Mouse (Mus musculus): ENCODE measurements around the gene Prima1.

Gene Prima1

DNA sequence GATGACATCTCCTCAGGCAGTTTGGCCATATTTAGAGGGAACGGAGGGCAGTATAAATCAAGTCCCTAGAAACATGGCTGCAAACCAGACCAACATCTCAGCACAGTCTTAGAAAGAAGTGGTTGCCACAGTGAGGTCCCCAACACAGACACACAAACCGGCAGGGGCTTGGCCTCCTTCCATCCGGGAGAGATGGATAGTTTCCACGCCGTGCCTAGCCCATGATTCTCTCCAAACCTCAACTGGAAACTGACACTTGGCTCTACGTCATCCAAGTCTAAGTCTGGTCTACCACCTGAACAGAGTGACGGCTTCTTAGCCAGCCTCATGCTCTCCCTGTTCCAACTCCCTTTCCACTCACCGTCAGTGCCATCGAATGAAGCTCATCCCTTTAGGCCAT, 18.3 kb downstream of the Prima1 start:
- no peak for DNase-seq (ENCODE audit: low spot score)

DNA sequence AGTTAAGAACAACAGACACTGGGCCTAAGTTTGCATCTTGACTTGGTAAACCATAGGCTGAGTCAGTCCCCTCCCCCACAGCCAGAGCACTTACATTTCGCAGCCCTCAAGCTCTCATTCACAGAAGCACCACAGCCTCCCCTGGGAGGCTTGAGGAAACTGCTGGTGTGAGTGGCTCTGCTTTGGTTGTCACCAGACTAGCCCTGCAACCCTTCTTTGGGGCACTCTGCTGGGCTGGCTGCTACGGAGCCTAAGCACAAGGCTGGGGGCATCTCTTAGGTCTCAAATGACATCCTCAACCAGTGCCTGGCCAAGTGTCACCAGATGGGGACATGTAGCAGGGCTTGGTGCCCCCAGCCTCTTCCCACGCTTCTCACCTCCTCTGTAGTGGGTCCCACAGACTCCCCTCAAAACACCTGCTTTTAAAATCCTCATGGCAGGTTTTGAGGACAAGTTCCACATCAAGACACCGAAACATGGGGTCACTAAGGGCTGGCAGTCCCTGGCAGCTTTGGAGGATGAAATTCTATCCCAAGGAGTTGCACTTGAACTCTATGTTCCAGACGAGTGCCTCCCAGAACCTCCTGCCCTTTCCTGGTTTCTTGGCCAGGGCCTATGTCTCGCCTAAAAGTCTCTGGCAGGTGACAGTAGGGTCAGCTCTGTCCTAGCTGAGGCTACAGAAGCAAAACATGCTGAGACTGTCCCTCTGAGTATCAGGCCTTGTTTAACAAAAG, 25.9 kb downstream of the Prima1 start:
- DNase-seq (ENCODE audit: low spot score): no peak

DNA sequence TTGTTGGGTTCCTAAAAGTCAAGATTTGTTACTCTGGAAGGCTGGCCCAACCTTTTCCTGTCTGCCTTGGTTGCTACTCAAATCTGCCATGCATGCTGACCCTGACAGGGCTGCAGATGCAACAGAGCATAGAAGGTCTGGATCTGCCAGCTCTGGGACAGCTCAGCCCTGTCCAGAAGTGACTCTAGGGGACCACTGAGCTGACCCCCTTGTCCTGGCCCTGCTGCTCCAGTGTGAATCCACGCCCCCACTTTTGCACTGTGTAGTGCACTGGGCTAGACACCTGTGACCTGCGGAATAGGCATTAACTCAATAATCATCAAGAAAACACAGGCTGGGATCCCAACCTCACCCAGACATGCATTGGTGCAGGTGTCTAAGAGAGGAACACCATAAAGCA, 27.2 kb downstream of the Prima1 start:
- no peak for DNase-seq (ENCODE audit: low spot score)

DNA sequence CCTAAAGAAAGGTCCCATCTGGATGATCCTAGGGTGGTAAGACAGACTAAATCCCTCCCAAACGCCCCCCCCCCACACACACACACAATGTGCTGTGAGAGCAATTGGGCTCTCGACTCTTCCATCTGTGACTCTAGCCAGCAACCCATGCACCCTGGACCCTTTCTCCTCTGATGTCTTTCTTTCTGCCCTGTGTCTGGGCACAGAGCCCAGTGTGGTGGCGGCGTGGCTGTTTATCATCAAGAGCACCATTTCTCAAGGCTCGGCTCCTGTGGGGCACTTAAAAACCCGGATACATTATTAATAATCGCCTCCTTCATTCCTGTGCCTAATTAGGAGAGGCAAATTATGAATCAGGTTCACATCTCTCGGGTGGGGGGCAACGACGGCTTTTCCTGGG, 27.7 kb downstream of the Prima1 start:
- DNase-seq (ENCODE audit: low spot score): no peak

DNA sequence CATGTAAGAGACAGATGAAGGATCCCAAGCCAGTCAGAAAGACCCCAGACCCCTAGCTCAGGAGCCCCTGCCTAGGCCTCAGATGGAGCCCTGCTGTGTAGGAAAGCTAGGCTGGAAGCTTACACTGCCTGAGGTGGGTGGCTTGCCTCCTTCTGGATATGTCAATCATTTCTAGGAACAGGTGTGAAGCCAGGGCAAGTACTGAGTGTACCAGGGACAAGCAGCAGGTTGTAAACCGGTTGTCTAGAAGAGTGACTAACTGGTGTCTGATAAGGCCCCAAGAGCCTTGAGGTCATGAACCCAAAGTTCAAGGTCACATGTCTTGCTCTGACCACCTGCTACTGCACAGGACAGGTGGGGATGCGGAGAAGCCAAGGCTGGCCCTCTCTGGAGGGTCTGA, 28.4 kb downstream of the Prima1 start:
- DNase-seq (ENCODE audit: low spot score): no peak

DNA sequence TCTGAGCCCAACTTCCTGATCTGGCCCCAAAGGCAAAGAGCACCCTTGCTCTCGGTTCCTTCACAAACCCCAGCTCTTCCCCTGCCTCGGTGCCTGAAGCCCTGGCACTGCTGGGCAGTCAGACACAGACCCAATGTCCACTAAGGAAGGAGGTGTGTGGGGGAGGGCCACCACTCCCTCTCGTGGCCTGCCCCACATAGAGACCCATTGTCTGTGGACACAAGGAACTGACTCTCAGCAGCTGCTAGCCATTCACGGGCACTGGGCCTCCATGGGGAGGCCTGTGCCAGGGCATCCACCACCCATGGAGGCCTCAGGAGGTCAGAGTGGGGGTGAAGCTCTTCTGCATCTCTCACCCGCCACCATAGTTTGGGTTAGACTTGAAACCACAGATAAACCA, 30.9 kb downstream of the Prima1 start:
- DNase-seq (ENCODE audit: low spot score): no peak

DNA sequence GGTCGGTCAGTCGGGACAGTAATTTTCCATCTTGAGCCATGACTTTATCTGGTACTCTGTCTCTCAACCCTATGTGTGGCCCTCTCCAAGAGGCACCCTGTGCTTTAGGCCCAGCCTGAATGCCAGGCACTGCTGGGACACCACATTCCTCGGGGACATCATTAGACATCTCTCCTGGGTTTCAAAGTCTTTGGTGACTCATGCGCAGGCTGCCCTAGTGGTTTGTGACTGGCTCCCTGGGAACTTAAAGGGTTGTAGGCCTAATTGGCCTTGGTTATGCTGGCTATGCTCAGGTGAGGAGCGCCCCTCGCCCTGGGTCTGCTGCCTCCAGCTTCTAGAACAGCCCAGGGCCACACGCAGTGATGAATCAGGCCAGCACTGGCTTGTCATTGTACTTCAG, 32.4 kb downstream of the Prima1 start:
- no peak for DNase-seq (ENCODE audit: low spot score)

DNA sequence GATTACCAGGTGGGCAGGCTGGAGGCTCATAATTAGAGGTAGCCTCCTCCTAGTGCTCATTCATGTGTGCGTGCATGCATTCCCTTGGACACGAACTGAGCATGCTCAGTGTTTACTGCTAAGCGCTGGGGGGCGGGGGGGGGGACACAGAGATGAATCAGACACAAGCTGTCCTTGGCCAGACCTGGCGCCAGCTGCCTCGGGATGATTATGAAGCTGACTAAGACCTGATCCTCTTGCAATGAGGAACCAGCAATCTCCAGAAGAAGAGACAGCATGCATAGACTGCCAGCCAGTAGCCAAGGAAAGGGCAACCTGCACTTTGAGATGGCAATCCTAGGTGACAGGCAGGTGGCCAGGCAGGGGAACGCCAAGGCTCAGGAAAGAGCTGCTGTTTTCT, 36.4 kb downstream of the Prima1 start:
- DNase-seq (ENCODE audit: low spot score): no peak

DNA sequence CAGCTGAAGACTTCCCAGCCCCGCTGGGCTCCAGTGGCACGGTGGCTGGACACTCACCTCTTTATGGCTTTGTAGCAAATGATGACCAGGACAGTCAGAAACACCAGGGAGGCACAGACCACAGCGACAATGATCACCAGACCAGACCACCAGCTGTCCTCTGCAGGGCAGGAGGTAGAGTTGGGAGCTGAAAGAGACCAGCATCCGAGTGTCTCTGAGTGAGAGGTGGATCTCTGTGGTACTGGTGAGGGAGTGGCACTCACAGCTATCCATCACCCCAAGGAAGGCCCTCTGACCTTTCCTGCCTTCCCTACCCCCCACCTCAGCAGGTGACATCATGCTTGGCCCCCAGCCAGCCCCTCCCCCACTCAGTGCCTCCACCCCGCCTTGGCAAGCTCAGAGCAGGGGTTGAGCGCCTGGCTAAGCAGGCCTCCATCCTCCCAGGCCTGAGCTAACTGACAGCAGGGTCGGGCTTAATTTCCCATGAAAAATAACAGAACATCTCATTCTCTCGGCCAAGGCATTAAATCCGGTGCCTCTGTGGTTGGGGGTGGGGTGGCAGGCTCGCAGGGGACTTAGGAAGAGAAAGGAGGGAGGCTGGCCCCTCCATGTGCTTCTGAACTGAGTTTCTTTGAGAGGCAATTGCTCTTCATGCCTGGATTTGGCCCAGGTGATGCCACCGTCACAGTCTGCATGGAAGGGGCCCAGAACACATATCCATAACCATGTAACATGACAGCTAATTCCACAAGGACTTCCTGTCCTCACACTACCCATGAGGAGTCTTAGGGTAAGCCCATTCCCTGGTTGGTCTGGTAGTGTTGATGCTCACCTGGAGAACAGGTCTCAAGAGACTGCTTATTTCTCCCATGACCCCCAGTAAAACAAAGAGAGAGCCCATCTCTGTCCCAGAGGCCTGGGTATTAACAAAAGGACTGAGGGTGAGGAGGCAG, 39.1 kb downstream of the Prima1 start:
- DNase-seq (ENCODE audit: low spot score): no peak

DNA sequence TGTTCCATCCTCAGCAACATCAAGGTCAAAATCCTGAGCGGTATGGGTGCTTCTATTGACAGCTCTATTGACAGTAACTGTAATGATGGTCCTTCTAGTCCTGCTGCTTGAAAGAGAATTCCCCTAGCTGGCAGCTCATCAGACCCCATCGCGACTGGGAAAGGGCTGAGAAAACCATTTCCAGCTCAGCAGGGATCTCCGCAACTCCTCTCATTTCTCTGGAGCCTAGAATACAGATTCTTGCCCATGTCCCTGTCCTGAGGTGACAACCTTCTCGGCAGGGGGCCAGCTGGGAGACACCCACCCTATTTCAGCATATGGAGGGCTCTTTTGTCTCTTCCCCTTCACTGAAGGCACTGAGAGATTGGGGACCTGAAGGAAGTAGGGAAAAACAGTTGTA, 49.0 kb downstream of the Prima1 start:
- DNase-seq (ENCODE audit: low spot score): no peak

DNA sequence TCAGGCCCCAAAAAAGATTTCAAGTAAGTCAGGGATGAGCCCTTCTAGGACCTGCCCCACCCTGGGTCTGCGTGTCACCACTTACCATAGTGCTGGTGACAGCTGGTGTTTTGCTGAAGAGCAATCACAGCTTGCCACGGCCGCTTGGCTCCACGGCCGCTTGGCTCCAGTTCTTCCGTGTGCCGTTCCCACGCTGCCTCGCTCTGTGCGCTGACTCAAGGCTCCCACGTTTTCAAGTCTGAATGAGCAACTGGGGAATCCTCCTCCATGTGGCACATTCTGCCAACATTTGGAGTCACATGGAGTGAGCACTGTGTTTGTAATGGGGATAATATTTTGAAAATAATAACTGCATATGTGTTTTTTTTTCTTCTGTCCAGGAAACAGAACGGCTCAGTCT, 52.2 kb downstream of the Prima1 start:
- no peak for DNase-seq (ENCODE audit: low spot score)

DNA sequence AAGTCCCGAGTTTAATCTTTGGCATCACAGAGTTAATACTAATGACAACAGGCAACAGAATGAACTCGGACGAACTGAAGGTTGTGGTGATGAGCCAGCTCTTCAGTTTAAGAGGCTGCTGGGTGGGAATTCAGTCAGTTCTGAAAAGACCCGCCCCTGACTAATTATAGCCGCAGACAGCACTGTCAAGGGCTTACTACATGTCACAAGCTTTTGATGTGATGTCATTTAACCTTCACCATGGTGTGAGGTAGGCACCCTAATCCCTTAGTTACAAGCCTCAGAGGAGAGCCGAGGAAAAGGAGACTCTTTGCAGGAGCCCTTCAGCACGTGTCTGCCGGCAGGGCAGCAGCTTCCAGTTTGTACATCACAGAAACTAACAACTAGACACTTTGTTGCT, 53.7 kb downstream of the Prima1 start:
- no peak for DNase-seq (ENCODE audit: low spot score)

DNA sequence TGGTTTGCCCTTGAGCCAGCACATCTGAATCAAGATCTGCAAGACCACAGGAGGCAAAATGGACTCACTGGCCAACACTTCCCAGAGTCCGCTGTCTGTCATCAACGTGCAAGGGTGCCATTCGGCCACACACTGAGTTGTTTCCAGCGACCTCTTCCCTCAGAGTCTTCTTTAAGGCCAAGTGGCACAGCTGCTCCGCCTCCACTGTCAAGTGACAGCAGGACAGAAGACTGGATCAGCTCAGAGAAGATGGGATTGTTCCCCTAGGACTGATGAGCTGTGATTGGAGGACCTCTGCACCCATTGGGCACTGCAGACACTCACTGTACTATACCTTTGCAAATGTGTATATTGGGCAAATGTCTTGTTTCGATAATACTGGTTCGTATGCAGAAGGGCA, 54.9 kb downstream of the Prima1 start:
- DNase-seq (ENCODE audit: low spot score): no peak

DNA sequence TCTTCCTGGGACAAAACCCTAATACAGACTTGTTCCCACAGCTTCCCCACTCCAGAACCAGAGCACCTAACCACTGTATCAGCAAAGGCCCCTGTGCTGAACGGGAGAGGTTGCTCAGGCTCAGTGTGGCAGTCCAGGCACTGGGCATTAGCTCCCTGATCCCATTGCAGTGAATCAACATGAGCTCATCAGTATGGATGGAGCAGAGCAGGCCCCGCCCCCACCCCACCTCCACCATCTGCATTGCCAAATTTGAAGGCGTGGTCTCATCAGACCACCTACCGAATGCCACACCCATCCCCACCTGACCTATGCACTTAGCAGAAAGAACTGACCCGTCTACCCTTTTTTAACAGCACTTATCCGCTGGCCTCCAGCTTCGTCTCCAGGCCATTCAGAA, 58.9 kb downstream of the Prima1 start:
- no peak for DNase-seq (ENCODE audit: low spot score)

DNA sequence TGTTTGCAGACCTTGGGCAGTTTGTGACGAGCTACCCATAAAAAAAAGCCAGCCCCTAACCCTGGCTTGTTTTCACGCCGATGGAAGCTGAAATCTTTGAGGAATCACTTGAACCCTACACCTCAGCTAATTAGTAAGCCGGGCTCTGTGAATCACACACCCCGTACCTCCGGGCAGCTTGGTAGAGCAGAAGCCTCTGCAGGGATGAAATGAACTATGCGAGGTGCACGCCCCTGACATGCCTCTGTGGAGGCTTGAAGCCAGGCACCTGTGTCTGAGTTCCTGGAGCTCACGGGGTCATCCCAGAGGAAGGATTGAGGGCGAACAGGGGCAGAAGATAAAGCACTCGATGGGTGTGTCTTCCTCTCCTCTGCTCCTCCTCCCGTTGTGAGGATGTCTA, 73.1 kb downstream of the Prima1 start:
- no peak for DNase-seq (ENCODE audit: low spot score)

DNA sequence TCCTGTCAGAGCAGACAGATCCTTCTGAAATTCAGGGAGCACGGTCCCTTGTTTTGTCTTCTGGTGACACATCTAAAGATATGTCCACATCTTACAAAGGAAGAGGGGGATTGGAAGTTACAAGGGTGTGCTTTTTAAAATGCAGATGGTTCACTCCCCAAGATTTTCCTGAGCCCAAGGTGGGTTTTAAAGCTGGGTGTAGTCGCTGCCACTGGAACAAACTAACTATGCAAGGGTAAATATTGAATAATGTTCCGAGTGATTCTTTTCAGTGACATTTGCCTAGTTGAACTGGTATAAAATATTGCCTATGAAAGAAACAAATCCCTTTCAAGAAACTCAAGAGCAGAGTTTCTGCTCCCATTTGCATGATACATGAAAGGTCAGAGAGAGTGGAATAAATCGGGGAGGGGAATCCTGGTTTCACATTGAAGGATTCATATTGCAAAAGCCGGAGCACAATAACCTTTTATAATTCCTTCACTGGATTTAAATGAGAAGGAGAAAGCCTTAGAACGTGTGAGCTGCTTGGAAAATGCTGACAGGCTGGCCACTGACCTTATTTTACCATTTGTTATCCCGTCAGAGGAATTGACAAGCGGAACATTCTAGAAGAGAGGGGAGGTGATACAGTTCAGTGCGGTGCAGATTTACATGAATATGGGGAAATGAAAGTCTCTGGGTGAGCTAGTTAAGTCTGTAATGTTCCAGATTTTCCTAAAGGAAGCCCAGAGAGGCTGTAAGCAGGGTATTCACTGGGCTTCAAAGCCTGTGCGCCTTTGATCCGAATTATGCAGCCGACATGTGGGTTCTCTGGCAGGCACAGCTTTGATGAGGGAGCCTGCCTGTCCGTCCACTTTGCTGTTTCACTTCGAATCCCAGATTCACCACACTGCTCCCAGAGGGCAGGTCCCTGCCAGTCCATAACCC, 77.6 kb downstream of the Prima1 start:
- no peak for DNase-seq (ENCODE audit: low spot score)

DNA sequence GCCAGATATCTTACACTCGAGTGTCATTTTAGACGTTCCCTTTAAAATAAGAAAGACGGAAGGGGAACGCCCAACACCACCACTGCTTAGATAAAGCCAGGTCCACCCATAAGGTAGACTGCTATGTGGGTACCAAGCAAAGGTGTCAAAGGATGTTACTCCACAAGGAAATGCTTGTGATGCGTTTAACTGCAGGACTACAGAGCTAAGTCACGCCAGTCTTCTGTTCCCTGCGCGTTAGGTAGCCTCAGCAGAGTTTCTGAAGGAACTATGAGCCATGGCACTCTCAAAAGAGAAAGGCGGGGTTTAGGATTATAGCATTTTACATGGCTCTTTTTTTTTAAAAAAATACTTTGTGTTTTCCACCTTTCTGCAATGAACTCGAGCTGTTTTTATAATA, 78.4 kb downstream of the Prima1 start:
- DNase-seq (ENCODE audit: low spot score): no peak

DNA sequence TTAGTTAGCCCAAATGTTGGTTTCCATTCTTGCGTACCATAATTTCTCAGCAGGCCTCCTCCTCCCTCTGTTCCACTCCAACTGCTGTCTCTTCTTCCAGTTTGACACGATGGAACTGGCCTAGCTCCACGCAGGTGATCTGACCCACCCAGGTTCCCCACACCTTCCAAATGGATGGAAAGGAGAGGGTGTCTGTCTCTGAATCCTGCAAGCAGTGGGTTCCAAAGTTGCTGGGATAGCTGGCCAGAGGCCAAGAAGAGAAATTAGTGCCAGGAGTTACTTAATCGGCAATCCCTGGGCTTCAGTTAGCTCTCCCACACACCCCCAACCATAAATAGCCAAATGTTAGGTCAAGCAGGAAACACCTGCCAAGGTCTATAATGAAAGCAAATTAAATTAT, 81.2 kb downstream of the Prima1 start:
- DNase-seq (ENCODE audit: low spot score): no peak

DNA sequence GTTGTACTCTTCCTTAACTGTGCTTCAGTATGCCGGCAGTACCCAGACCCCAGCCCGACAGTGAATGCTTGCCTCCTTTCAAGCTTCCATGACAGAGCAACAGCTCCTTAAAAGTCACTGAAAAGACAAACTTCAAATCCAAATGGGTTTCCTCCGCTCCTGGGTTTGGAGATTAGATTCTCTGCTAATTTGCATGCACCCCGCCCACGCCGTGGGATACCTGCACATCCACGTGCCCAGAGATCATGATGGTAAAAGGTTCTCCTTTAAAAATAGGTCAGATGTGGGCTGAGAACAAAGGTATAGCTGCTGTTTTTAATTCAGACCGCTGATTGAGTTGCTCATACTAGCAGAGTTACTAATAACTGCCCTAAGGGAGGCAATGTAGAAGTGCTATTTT, 82.9 kb downstream of the Prima1 start:
- no peak for DNase-seq (ENCODE audit: low spot score)

DNA sequence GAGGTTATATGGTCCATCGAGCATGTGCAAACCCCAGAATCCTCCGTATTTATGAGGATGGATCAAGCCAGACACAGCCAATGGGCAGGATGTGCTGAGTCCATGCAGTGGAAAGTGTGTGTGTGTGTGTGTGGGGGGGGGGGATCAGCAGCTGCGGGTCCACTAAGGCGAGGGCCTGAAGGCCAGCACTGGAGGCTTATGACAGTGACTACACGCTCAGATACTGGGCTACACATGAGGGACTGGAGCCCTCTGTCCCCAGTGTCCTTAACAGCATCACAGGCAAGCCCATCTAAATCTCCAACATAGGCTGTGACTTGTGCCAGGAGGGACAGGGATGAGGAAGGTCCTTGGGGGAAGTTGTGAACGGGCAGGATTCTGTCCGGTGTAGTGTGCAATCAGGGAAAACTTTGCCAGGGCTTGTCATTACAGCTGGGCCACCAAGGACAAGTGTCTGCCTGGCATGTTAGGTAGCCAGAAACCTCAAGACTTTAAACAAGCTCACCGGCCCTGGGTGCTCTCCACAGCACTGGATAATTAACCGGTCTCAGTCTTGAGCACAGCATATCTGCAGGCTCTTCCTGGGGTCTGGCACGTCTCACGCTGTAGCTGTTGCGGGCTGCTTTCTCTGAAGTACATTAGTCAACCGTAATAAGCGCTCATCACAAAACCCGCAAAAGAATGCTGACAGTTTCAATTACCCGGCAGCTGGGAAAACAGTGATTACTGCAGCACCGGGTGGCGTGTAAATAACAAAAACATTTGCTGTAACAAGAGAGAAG, 84.6 kb downstream of the Prima1 start:
- no peak for DNase-seq (ENCODE audit: low spot score)

DNA sequence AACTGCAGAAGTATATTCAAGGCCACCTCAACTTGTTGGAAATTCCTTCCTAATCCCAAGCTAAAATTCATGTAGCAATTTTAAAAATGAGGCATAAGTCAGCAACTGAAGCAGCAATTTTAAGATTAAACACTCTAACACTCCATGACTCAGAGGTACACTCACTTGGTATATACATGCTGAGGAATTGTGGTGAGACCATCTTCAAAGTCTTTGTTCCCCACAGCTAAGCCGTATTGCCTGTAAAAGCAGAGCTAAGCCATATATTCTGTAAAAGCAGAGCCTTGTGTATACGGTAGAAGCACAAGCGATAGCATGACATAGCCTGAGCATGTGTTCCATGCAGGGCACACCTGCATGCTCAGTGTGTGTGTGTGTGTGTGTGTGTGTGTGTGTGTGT, 86.5 kb downstream of the Prima1 start:
- DNase-seq (ENCODE audit: low spot score): no peak

DNA sequence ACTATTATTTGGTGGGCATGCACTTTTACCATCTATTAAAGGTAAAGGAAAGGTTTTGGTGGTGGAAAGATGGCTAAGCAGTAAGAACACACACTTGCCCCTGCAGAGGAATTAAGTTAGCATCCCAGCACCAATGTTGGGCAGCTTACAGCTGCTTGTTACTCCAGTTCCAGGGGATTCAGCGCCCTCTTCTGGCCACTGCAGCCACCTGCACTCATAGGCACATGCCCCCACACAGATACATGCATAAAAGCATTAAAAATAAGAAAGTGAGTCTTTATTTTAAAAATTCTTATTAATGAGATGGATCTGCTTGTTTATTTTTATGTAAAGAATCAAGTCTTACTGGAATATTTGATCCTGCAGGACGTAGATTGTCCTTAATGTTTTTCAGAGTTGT, 87.0 kb downstream of the Prima1 start:
- no peak for DNase-seq (ENCODE audit: low spot score)
